Mouse (Mus musculus) embryonic facial prominence, embryonic 10.5 days (tissue): ENCODE measurements around the gene 4933402J07Rik. TPM values are rescaled to one million over a fixed set of nuclear protein-coding genes. Genes with fewer than 3 reads are reported as not detected.

Source experiments
- DNase-seq: peaks from one replicate; pipeline ENCODE4 v3.0.0-alpha.2; 2017; ENCODE audit warnings: low spot score
- H3K27ac ChIP-seq: fragments of 300-500 bp; sonication (generic); replicated peaks from 2 replicates; pipeline ENCODE4 v1.5.1; 2016; ENCODE audit warnings: mild to moderate bottlenecking
- H3K27me3 ChIP-seq: fragments of 300-500 bp; sonication (generic); replicated peaks from 2 replicates; pipeline ENCODE4 v1.6.1; 2016; ENCODE audit warnings: low read depth, mild to moderate bottlenecking; ENCODE audit not compliant: poor library complexity, severe bottlenecking
- H3K36me3 ChIP-seq: fragments of 300-500 bp; sonication (generic); replicated peaks from 2 replicates; pipeline ENCODE4 v1.6.1; 2016; ENCODE audit warnings: mild to moderate bottlenecking, moderate library complexity
- H3K4me1 ChIP-seq: fragments of 300-500 bp; sonication (generic); 2 replicates; pipeline ENCODE4 v1.6.1; 2016
- H3K4me3 ChIP-seq: fragments of 300-500 bp; sonication (generic); 2 replicates; pipeline ENCODE4 v1.5.1; 2016; ENCODE audit warnings: mild to moderate bottlenecking, moderate library complexity
- H3K9me3 ChIP-seq: fragments of 300-500 bp; sonication (generic); 2 replicates; pipeline ENCODE4 v1.6.1; 2016; ENCODE audit warnings: mild to moderate bottlenecking
- WGBS: fragments of 180-500 bp; shearing (Covaris S2); methylation state at CpG from one replicate; pipeline ENCODE4 v1.1.7; 2016; 5-methylcytosine and 5-hydroxymethylcytosine counted together
- polyA plus RNA-seq: library from polyadenylated mRNA; unstranded; fragments of >200 nt; fragmentation: Nextera tagmentation; extraction: Ambion mirVana; gene quantifications from 2 replicates; pipeline ENCODE4 v1.2.1, GENCODE M21; 2016

The 4933402J07Rik gene
- polyA plus RNA-seq, 1 experiment from 2014 or later: not detected

DNA sequence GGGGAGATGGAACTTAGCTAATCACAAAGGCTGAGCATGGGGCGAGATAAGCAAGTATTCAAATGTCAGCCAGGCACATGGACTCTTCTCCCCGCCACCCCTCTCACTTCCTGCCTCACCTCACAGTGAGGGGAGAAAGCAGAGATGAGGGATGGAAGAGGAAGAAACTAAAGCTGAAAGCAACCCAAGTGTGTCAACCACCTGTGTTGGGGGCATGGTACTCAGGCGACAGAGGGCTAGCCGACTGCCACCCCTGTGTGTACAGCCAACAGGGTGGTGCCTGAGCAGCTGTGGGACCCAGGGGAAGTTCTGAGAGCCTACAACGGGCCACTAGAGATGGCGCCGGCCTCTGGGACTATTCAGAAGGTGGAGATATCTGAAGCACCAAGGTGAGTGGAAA, 68.1 kb downstream of the 4933402J07Rik start:
- 85% methylated on average over 7 of the region's 7 CpGs for WGBS

DNA sequence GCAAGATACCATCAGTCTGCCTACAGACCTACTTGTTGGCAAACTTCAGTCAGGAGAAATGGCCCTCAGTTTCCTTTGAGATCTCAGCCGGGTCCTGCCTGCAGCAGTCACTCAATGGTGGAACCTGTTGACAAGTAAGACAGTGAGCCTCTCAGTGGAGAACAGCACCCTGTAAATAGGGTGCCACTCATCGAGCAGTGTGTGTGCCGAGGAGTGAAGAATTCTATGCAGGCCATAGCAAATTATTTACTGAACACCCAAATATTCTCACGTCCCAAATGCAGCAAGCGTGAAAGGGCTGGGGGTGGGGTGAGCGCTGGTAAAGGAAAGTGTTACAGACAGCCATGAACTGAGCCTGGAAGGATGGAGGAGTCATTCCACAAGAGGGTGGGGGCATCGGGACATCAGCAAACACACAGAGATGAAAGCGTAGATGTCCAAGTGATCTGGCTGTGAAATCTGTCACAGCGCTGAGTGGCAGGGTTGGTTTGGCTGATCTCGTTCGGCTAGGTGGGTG, 72.6 kb downstream of the 4933402J07Rik start:
- H3K27ac ChIP-seq: no peak overlapping the region
- no peaks in the 10 kb centered on the region for H3K36me3 ChIP-seq
- no peak overlapping the region for H3K4me3 ChIP-seq
- no peak for DNase-seq
- H3K9me3 ChIP-seq: no peaks in the 10 kb centered on the region
- no peaks in the 10 kb centered on the region for H3K27me3 ChIP-seq
- no peaks in the 10 kb centered on the region for H3K4me1 ChIP-seq
- 86% methylated on average over 11 of the region's 11 CpGs for WGBS

More for the DNA sequence above, 68.1 kb downstream of the 4933402J07Rik start:
- Histone ChIP-seq H3K36me3 (no peaks in the 10 kb centered on the region), H3K27ac (no peak overlapping the region), H3K27me3 (0 out of 2 replicates have a peak, but pooled peaks cover 4% of the 10 kb centered on the region), H3K4me3 (no peak overlapping the region), H3K9me3 (no peaks in the 10 kb centered on the region), H3K4me1 (peaks cover 24% of the 10 kb centered on the region)
- DNase-seq: no peak

Other genes with a start within 250 kb of the 4933402J07Rik start
- 0.95 and 1.1 TPM in 2 replicates for gene Cbln1, start 91.2 kb upstream of the 4933402J07Rik start, polyA plus RNA-seq